Mouse (Mus musculus) ES-CJ7 (cell line): ENCODE data around the gene Bri3bp.
"Not testable (repeated sequence)": the region's sequence is repeated elsewhere in the genome, so short reads cannot be mapped to it uniquely, and the experiment has no call there.

Source experiments
- DNase-seq: peaks from one replicate; pipeline ENCODE4 v3.0.0; 2011; ENCODE audit warnings: low read depth, low spot score

The Bri3bp gene

GRCm38 (mm10) chr5:125483712-125484611 is 42.6 kb downstream of the Bri3bp start:
- no peak for DNase-seq

GRCm38 (mm10) chr5:125485031-125485778 is 43.8 kb downstream of the Bri3bp start:
- DNase-seq = no peak

GRCm38 (mm10) chr5:125486088-125486487 is 44.7 kb downstream of the Bri3bp start:
- no peak for DNase-seq

- DNase-seq = no peak
These were observed 46.2 kb downstream of the Bri3bp start for GRCm38 (mm10) chr5:125487375-125488115.

GRCm38 (mm10) chr5:125488116-125488455 is 46.7 kb downstream of the Bri3bp start:
- no peak for DNase-seq

GRCm38 (mm10) chr5:125488953-125489352 is 47.6 kb downstream of the Bri3bp start:
- not testable (repeated sequence) for DNase-seq

GRCm38 (mm10) chr5:125491107-125491506 is 49.7 kb downstream of the Bri3bp start:
- no peak for DNase-seq

GRCm38 (mm10) chr5:125492379-125493092 is 51.2 kb downstream of the Bri3bp start:
- no peak for DNase-seq

- no peak for DNase-seq
These were observed 51.7 kb downstream of the Bri3bp start for GRCm38 (mm10) chr5:125493093-125493423.

GRCm38 (mm10) chr5:125495655-125496054 is 54.3 kb downstream of the Bri3bp start:
- no peak for DNase-seq

GRCm38 (mm10) chr5:125497821-125498600 is 56.6 kb downstream of the Bri3bp start:
- DNase-seq = peak; percentile 76

- DNase-seq = no peak
These were observed 60.1 kb downstream of the Bri3bp start for GRCm38 (mm10) chr5:125501505-125501904.

- DNase-seq = no peak
These were observed 60.8 kb downstream of the Bri3bp start for GRCm38 (mm10) chr5:125502186-125502585.

- DNase-seq = no peak
These were observed 62.3 kb downstream of the Bri3bp start for GRCm38 (mm10) chr5:125503628-125504027.

- no peak for DNase-seq
These were observed 63.3 kb downstream of the Bri3bp start for GRCm38 (mm10) chr5:125504692-125505091.

- DNase-seq = no peak
These were observed 64.6 kb downstream of the Bri3bp start for GRCm38 (mm10) chr5:125505968-125506367.

- DNase-seq = peak; percentile 60
These were observed 66.2 kb downstream of the Bri3bp start for GRCm38 (mm10) chr5:125507582-125507981.

- DNase-seq = no peak
These were observed 66.6 kb downstream of the Bri3bp start for GRCm38 (mm10) chr5:125508006-125508405.

GRCm38 (mm10) chr5:125509541-125509940 is 68.2 kb downstream of the Bri3bp start:
- DNase-seq = peak; percentile 82
